Mouse (Mus musculus) MEL-GATA-1-ER (cell line): ENCODE results near the gene Neu1.
"Not testable (repeated sequence)": the region's sequence is repeated elsewhere in the genome, so short reads cannot be mapped to it uniquely, and the experiment has no call there.

Experiments
- DNase-seq: peaks from one replicate; pipeline ENCODE4 v3.0.0-alpha.2; 2012; ENCODE audit warnings: low read depth; ENCODE audit errors: extremely low read depth

Neu1 gene

DNA sequence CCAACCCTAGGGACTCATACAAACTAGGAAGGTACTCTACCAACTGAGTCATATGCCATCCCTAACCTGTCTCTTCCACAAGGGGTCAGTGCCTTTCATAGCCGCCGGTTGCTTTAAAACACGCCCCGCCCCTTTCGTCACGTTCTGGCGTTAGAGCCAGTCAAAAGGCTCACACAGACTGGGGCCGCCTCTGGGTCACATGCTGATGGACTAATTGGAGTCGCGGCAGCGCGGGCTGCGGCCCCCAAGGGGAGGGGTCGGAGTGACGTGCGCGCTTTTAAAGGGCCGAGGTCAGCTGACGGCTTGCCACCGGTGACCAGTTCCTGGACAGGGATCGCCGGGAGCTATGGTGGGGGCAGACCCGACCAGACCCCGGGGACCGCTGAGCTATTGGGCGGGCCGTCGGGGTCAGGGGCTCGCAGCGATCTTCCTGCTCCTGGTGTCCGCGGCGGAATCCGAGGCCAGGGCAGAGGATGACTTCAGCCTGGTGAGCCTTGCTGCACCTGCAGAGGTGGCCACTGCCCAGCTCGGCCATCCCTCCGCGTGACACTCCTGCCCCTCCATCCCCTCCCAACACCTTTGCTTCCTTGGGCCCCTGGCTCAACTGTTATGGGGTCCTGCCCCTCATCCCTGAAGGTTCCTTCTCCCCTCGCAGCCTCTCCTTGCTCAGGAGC lies at the start of gene Neu1:
Gene Neu1, plus strand, starts transcription at position 193 of the 674 bp plus-strand sequence.
- peak; percentile 95 for DNase-seq

DNA sequence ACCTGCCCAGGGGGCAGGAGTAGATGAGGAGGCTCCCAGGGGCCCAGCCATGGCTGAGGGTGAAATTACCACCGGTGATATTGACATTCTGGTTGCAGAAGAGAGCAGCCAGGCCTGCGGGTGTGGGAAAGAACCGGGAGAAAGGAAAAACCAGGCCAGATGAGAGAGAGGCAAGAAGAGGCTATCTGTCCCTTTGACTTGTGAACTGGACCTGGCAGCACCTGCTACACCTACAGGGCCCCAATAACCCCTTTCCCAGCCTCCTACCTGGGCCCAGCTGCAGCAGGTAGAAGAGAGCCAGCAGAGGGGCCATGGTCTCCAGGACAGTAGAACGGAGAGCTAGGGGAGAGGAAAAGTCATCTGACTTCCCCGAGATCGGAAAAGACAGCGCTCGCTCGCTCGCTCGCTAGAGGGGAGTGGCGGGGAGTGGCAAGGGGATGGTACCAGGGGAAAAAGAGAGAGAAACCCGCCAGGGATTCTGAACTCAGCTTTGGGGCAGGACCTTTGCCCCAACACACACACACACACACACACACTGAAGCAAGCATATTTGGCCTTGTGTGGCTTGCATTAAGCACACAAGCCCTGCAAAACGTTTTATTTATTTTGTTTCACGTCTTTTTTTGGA lies 49.3 kb upstream of the Neu1 start, which contains the start of gene Gm20547:
Gene Gm20547, minus strand, starts transcription at position 360 of the 628 bp plus-strand sequence.
- DNase-seq: no peak

DNA sequence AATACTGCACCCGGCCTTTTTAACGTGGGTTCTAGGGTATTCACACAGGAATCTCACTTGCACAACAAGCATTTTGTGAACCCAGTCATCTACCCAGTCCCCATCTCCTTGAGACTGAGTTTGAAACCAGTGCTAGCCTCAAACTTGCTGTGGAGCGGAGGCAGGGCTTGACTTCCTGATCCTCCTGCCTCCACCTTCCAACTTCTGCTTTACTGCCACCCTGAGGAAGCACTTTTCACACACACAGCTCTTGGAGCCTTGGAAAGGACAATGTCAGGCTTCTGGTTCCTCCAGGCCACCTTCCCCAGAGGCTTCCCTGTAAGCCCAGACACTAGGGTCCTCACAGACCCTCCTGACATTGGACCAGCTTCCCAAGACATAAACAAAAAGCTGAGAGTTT lies 47.7 kb upstream of the Neu1 start:
- DNase-seq: no peak

DNA sequence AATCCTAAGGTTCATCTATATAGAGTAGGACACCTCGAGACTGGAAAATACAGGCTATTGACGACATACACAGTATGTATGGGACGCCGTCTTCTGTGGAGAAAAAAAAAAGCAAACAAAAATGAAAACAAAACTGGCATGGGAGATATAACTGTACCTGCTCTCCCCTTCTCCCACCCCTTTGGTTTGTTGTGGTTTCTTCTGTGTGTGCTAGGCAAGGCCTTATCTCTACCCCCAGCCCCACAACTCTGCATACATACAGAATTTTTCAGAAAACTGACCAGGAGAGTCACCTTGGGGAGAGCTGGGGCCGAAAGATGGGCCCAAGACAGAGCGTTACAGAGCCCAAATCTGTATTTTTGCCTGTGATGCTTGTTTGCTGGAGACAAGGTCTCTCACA lies 46.3 kb upstream of the Neu1 start:
- no peak for DNase-seq

DNA sequence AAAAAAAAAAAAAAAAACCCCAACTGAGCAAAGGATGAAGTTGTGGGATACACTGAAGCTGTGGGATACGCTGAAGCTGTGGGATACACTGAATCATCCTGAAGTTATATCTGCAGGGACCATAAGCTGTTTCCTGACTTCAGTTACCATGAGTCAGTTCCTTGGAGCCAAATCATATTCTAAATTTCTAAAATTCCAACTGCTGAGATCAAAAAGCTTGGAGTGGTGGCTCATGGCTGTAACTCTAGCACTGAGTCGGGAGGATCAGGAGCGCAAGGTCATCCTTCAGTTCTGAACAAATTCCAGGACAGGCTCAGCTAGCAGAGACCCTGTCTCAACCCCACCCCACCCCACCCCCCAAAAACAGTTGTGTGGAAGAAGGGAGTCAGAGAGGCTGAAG lies 45.4 kb upstream of the Neu1 start:
- no peak for DNase-seq

DNA sequence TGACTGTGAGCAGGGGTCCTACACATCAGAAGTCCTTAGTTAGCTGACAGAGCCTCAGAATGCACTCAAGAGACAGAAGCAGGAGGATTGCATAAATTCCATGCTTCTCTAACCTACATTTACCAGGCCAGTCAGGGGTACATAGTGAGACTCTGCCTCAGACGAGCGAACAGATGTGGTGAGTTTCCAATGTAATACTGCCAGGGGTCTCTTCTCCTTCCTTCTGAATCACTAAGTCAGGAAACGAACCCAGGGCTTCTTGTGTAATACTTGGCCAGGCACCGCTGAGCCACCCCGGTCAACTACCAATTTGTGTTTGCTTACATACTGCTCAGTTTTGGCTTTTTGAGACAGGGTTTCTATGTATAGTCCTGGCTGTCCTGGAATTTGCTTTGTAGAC lies 43.1 kb upstream of the Neu1 start:
- no peak for DNase-seq

DNA sequence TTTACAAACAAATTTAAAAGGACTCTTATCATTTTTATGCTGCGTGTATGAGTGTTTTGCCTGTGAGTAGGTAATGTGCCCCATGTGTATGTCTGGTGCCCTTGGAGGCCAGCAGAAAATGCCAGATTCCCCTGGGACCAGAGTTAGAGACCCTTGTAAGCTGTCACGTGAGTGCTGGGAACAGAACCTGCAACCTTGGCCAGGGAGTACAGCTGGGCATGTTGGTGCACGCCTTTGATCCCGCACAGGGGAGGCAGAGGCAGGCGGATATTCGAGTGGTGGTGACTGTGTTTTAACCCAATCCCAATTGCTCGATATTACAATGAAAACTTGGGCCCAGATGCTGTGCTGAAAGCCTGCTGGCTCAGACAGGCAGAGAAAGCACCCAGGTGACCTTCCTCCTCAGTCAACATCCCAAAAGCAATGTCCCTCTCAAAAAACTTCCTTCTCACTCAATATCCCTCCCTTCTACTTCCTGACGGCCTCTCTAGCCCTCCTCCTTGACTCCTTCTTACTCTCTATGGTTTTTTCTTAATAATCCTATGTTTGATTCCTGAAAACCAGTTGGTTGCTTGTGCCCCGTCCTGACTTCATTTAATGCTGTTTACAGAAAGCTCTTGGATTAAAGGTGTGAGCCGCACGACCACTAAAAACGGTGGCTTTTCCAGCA lies 40.8 kb upstream of the Neu1 start:
- DNase-seq: no peak

DNA sequence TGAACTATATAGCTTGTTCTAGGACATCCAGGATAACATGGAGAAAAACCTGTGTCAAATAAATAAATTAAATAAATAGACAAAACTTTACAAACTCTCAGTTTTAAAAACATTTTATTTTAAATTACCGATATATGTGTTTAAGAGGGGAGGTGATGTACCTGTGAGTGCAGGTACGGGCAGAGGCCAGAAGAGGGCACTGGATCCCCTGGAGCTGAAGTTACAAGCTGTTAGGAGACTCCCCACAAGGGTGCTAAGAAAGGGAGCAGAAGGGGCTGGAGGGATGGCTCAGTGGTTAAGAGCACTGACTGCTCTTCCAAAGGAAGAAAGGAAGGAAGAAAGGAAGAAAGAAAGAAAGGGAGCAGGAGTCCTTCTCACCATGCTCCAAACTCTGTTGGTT lies 39.7 kb upstream of the Neu1 start:
- no peak for DNase-seq

DNA sequence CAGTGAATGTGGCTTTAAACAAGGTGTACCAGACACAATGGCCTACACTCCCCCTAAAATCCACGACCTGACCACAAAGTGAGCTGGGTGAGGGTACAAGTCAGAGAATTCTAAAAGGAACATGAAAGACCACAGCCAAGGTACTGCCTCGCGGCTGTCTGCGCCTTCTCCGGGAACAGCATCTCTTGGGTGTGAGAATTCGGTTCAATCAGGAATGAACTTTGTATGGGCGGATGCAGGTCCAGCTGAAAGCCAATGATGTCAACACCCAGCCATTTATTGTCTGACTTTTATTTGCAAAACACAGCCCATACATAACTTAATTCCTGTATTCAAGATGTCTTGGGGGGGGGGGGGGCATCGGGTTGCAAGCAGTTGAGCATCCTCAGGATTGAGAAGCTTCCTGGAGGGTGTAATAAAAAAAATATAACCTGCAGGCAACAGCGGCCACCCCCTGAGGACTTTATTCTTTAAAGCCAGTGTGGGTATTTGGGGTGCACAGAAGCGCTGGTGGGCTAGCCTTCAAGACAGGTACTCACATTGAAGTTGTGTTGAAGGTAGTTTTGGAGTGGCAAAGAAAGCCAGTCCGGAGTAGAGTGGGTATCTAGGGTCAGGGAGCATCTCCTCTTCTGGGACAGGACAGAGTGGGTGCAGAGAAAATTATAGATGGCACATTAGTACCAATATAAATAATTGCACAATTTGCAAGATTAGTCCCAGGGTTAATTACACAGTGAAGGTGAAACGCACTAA lies 37.8 kb upstream of the Neu1 start:
- no peak for DNase-seq

DNA sequence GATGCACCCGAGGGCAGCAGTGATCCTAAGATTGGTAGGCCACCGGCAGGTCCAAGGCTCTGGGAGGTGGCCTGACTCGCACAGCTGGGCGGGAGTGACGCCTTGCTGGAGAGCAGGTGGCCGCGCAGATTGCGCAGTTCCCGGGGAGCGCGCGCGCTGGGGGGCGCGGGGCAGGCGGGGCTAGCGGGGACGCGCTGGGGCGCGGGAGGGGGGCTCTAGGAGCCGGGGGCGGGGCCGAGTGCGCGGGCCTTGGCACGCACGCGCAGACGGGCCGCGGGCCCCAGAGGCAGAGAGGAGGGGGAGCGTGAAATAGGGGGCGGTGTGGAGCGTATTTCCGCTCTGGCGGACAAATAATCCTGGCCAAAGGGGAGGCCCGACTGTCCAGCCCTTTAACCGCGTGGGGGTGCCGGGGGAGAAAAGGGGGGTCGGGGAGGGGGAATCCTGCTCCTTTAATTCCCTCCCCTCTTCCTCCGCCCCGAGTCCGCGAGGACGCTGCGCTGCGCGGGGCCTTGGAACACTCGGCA lies 36.9 kb upstream of the Neu1 start:
- DNase-seq: peak; percentile 74

DNA sequence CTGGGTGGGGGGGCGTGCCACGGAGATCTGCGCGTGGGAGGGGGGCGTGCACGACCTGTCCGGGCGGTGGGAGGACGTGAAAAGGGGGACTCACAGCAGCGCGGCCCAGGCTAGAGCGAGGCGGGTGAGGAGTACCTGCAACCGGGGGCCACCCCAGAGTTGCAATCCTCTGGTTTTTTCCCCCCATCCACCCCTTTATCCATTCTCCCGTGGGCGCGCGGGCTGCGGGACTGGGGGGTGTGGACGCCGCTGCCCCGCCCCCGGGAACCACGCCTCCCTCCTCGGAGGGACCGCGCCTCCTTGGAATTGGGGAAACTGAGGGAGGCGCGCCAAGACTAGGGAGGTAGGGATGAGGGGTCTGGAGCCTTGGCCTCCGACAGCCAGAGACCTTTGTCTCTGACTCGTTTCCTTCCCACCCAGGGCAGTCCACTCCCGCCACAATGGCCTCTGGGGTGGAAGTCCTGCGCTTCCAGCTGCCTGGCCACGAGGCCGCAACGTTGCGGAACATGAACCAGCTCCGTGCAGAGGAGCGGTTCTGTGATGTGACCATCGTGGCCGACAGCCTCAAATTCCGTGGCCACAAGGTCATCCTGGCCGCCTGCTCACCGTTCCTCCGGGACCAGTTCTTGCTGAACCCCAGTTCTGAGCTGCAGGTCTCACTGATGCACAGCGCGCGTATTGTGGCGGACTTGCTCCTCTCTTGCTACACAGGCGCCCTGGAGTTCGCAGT lies 36.1 kb upstream of the Neu1 start:
- DNase-seq: no peak

DNA sequence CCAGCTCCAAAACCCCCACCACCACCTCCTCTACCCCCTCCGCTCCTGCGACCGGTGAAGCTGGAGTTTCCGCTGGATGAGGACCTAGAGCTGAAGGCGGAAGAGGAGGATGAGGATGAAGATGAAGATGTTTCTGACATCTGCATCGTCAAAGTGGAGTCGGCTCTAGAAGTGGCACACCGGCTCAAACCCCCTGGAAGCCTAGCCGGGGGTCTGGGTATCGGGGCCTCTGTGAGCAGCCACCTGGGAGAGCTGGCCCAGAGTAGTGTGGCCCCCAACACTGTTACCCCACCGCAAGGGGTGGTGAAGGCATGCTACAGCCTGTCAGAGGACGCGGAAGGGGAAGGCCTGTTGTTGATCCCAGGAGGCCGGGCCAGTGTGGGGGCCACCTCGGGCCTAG lies 35.3 kb upstream of the Neu1 start:
- no peak for DNase-seq

DNA sequence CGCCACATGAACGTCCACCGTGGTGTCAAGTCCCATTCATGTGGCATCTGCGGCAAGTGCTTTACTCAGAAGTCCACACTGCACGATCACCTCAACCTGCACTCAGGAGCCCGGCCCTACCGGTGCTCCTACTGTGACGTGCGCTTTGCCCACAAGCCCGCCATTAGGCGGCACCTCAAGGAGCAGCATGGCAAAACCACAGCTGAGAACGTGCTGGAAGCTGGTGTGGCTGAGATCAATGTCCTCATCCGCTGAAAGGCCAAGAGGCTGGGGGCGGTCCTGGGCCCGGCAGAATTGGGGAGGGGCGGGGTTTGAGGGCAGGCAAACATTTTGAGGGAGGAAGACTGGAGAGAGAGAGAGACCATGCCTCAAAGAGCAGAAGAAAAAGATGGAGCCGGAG lies 34.7 kb upstream of the Neu1 start:
- DNase-seq: no peak

DNA sequence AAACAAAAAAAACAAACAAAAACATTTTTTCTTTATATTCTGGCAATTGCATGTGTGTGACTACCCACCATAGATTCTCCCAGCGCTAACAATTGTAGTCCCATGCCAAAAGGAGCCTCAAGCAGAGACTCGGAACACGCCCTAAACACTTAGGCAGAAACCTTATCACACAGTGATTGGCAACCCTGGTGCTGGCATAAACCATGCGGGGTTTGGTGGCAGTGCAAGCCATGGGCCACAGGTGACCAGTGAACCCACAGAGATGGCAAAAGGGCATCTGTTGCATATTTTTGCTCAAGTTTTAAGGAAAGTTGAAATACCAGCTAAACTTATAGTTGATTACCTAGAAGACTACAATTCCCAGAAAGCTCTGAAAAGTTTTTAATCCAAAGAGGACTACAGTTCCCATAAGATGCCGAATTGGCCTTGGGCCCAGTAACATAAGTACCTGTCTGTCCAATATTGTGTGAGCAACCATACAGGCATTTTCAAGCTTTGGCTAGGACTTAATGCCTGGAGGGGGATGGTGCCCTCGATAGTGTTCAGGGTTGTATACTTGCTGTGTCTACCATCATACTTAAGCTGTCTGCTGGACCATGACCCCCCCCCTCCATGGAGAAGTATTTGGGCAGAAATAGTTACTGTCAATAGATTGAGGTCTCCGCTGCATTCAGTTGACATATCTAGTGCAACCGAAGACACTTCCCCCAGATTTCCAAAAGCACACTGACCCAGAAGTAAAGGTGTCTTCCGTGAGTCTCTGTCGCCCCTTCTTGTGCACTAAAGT lies 33.5 kb upstream of the Neu1 start:
- DNase-seq: no peak

DNA sequence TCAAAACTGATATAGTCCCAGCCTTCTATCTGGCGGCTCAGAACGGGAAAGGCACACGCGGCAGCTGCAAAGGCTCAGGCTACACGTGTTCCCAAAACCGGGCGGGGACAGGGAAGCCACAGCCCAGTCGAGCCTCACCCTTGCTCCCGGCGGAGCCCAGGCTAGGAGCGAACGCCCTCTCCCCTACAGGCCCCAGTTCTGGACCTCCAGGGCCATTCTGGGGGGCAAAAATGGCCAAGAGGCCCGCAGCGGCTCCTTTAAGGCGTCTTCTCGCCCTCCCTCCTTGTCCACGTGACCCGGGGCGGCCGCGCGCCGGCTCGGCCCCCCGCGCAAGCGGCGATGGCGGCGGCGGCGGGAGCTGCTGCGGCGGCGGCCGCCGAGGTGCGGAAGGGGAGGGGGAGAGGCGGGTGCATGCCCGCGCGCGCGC lies 32.9 kb upstream of the Neu1 start, which contains the start of the genes C2 and Ehmt2:
Gene C2, minus strand, starts transcription at position 106 of the 427 bp plus-strand sequence.
Gene Ehmt2, plus strand, starts transcription at position 310 of the 427 bp plus-strand sequence.
- DNase-seq: peak; percentile 56

DNA sequence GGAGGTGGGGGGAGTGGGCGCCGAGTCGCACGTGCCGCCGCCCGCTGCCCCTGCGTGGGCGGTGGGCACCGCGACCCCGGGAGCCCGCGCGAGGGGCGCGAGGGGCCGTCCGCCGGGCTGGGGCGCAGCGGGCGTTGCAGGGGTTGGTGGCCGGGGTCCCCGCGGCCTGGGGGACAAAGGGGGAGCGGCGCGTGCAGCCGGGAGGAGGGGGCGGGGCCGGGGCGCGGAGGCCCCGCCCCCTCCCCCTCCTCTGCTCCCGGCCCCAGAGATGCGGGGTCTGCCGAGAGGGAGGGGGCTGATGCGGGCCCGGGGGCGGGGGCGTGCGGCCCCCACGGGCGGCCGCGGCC lies 32.4 kb upstream of the Neu1 start:
- no peak for DNase-seq

DNA sequence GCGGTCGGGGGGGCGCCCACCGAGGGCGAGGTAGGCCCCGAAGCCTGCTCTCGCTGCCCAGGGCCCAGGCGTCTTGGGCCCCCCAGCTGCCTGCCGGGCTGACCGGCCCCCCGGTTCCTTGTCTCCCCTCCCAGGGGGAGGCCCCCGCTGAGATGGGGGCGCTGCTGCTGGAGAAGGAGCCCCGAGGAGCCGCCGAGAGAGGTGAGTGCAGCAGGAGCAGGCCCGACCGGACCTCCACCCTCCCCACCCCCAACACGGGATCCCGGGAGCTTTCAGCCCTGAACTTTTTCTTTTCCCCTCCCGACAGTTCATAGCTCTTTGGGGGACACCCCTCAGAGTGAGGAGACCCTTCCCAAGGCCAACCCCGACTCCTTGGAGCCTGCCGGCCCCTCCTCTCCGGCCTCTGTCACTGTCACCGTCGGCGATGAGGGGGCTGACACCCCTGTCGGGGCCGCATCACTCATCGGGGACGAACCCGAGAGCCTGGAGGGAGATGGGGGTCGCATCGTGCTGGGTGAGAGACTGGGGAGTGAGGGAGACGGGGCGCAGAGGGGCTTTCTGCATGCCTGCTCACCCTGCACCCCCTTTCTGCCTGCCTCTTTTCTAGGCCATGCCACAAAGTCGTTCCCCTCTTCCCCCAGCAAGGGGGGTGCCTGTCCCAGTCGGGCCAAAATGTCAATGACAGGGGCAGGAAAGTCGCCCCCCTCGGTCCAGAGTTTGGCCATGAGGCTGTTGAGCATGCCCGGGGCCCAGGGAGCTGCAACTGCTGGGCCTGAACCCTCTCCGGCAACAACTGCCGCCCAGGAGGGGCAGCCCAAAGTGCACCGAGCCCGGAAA lies 31.8 kb upstream of the Neu1 start:
- DNase-seq: no peak

DNA sequence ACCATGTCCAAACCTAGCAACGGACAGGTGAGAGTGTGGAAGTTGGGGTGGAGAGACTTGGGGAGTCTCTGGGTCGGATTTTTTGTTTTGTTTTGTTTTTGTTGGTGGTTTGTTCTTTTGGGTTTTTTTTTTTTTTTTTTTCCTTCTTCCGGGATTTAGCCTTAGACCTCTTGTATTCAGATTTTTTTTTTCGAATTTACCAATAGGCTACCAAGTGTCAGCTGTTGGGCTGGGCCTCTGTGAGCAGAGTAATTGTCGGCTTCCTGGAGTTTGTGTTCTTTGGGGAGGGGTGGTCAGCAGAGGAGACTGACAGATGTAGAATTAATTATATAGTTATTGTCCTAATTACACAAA lies 31.2 kb upstream of the Neu1 start:
- DNase-seq: no peak

DNA sequence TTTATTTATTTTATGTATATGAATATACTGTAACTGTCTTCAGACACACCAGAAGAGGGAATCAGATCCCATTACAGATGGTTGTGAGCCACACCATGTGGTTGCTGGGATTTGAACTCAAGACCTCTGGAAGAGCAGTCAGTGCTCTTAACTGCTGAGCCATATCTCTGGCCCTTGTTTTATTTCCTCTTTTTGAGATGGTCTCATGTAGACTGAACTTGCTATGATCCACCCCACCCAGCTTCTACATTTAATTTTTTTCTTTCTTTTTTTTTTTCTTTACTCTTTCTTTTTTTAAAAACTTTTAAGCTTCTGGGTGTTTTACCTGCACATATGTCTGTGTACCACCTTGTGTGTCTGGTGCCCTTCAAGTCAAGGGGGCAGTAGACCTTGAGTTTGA lies 30.2 kb upstream of the Neu1 start:
- not testable (repeated sequence) for DNase-seq
